Mouse (Mus musculus) heart, adult 2 months (tissue): ENCODE measurements around the gene Rgs3. TPM values are rescaled to one million over a fixed set of nuclear protein-coding genes. Genes with fewer than 3 reads are reported as not detected.

Experiments used
- DNase-seq, 2 experiments: peaks; one replicate each; pipeline ENCODE4 v3.0.0; 2021
- H3K27ac ChIP-seq: fragments of 200-600 bp; 2 replicates; pipeline ENCODE4 v1.8.1; 2022
- H3K27me3 ChIP-seq: fragments of 200-500 bp; 2 replicates; pipeline ENCODE4 v1.6.1; 2012; ENCODE audit warnings: mild to moderate bottlenecking, low read length, inconsistent platforms, mixed read lengths; ENCODE audit not compliant: control insufficient read depth, insufficient read depth
- H3K36me3 ChIP-seq: fragments of 200-500 bp; 2 replicates; pipeline ENCODE4 v1.6.1; 2012; ENCODE audit warnings: low read length, inconsistent platforms; ENCODE audit not compliant: control insufficient read depth, insufficient read depth
- H3K4me1 ChIP-seq: fragments of 200-500 bp; 2 replicates; pipeline ENCODE4 v1.6.1; 2011; ENCODE audit warnings: low read length; ENCODE audit not compliant: control insufficient read depth, insufficient read depth
- H3K4me3 ChIP-seq: fragments of 200-600 bp; 2 replicates; pipeline ENCODE4 v1.8.1; 2022
- H3K79me2 ChIP-seq: fragments of 200-500 bp; replicated peaks from 2 replicates; pipeline ENCODE4 v1.6.1; 2012; ENCODE audit warnings: mild to moderate bottlenecking, inconsistent platforms, low read length, moderate library complexity, mixed read lengths; ENCODE audit not compliant: control insufficient read depth, insufficient read depth
- H3K9ac ChIP-seq: fragments of 200-500 bp; 2 replicates; pipeline ENCODE4 v1.6.1; 2012; ENCODE audit warnings: low read depth, mild to moderate bottlenecking, control low read depth, inconsistent platforms, low read length, mixed read lengths
- CTCF ChIP-seq: fragments of 200-600 bp; IDR thresholded peaks from 2 replicates; pipeline ENCODE4 v1.8.1; 2022; ENCODE audit warnings: antibody characterized with exemption, mild to moderate bottlenecking, moderate library complexity
- EP300 ChIP-seq: fragments of 200-500 bp; IDR thresholded peaks from 2 replicates; pipeline ENCODE4 v1.6.1; 2011; ENCODE audit warnings: low read depth, low read length, control low read depth; ENCODE audit not compliant: insufficient read depth
- POLR2A ChIP-seq: fragments of 200-500 bp; IDR thresholded peaks from 2 replicates; pipeline ENCODE4 v1.6.1; 2011; ENCODE audit warnings: mild to moderate bottlenecking, low read depth, low read length, control low read depth; ENCODE audit not compliant: insufficient read depth
- WGBS: fragments of 180-500 bp; shearing (Covaris S2); methylation state at CpG from one replicate; pipeline ENCODE4 v1.1.7; 2018; 5-methylcytosine and 5-hydroxymethylcytosine counted together
- intact Hi-C: fragments of 180-260 bp; cut with DNase I; formaldehyde crosslinking; loops from one replicate; pipeline ENCODE4 v1.15.1; 2025
- polyA plus RNA-seq: library from polyadenylated mRNA; depleted of rRNA; stranded (reverse); fragments of >200 nt; gene quantifications from 2 replicates; pipeline ENCODE4 v1.2.3, GENCODE M21; 2012
- total RNA-seq, 2 experiments: library from RNA; stranded (reverse); gene quantifications; 2 replicates each; pipeline ENCODE4 v1.2.3; 2021

Rgs3 gene
- total and polyA plus RNA-seq, 3 experiments: 23.5 to 48.1 (median 33.7) TPM

DNA sequence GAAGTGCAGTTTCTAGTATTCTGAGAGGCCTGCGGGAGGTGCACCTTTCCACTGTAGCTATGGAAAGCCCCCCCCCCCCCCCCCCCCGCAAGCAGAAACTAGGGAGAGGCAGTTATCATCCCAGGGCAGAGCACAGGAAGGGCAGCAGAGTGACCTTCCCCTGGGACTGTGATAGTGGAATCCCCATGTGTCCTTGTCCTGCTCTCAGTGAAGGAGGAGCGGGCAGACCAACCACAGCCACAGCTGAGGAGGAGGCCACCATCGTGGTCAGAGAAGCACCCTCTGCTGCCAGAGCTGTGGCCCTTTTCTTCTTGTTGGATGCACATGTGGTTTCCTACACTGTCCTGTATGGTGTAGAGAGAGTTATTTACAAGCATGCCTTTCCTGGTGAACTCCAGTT, 174.3 kb downstream of the Rgs3 start:
- 18% methylated on average over 4 of the region's 4 CpGs for WGBS
- Histone ChIP-seq H3K79me2 (no peaks in the 10 kb centered on the region), H3K4me3 (no peak overlapping the region), H3K27me3 (no peaks in the 10 kb centered on the region), H3K4me1 (peaks cover 49% of the 10 kb centered on the region), H3K36me3 (peaks cover 10% of the 10 kb centered on the region), H3K27ac (no peak overlapping the region), H3K9ac (no peak overlapping the region)
- no peak for DNase-seq
- TF ChIP-seq EP300: no peak
- TF ChIP-seq CTCF: no peak
- TF ChIP-seq POLR2A: no peak
- intact Hi-C loops: no loop called here

DNA sequence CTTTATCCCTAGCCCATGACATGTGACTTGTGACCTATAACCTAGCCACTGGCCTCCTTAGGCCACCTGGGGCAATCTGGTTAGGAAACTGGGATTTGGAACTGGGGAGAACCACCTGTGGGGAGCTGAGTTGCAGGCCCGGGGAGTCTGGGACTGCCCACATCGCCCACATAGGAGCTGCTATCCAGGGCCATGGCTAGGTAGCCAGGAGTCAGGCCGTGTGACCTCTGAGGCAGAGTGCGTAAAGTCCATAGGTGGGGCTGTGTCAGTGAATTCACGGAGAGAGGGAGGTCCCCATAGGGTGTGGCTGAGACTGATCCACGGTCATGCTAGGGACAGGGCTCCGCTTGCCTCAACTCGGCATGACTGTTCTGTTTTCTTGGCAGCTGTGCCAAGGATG, 175.6 kb downstream of the Rgs3 start:
- no peak overlapping the region for H3K9ac ChIP-seq
- peaks cover 42% of the 10 kb centered on the region for H3K4me1 ChIP-seq
- peak overlapping the region; percentile 52; the same call in 1 of the 2 replicates for H3K27ac ChIP-seq
- TF ChIP-seq CTCF (no peak), EP300 (no peak), POLR2A (no peak)
- no peaks in the 10 kb centered on the region for H3K79me2 ChIP-seq
- peaks cover 10% of the 10 kb centered on the region for H3K36me3 ChIP-seq
- H3K4me3 ChIP-seq: no peak overlapping the region
- no peak for DNase-seq
- intact Hi-C loops: no loop called here
- no peaks in the 10 kb centered on the region for H3K27me3 ChIP-seq
- WGBS: 72% methylated on average over 8 of the region's 8 CpGs

DNA sequence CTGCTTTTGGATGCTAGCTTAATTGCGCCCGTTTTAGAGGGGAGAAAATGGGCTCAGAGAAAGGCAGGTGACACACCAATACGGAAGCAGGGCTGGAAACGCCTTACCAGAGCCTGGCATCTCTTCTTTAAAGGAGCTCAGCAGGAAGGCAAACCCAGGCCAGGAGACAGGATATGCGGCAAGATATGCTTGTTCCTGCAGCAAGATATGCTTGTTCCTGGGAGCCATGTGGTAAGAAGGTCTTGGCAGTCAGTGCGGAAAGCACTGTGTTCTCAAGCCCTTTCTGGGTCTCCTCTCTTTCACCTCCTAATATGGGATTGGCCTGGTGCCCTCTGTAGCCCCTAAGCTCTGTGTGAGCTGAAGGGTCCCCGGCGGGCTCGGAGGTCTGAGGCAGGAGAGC, 176.2 kb downstream of the Rgs3 start:
- TF ChIP-seq EP300: peak; percentile 82; the same call in 1 of the 2 replicates
- TF ChIP-seq CTCF: no peak
- H3K4me1 ChIP-seq: peaks cover 41% of the 10 kb centered on the region
- H3K79me2 ChIP-seq: no peaks in the 10 kb centered on the region
- peaks cover 10% of the 10 kb centered on the region for H3K36me3 ChIP-seq
- H3K27me3 ChIP-seq: no peaks in the 10 kb centered on the region
- 27% methylated on average over 9 of the region's 9 CpGs for WGBS
- no peak overlapping the region for H3K4me3 ChIP-seq
- peak in 1 of 2 experiments; percentile 44 for DNase-seq
- intact Hi-C loops: loop anchor here (2.0 kb wide), 1 partner anchor 37 kb away; no protein-coding TSS in a partner anchor
- peak overlapping the region; percentile 52 for H3K27ac ChIP-seq
- H3K9ac ChIP-seq: peak overlapping the region; percentile 34

DNA sequence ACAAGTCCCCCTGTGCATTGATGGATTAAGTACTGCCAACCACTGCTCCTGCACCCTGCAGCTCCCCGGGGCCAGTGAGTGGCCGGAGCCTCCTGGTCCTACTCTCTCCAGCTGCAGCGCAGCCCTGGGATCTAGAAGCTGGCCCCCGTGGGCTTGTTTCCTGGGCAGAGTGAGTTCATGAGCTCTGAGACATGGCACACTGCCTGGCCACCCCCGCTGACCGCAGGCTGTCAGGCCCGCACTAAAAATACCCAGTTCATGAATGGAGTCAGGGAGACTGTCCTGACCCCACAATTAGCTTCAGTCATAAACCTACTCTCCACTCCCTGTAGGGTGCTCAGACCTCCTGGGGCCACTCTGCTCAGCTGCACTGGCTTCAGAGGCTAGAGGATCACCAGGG, 176.8 kb downstream of the Rgs3 start:
- Histone ChIP-seq H3K4me1 (peaks cover 43% of the 10 kb centered on the region), H3K9ac (no peak overlapping the region), H3K4me3 (no peak overlapping the region), H3K79me2 (no peaks in the 10 kb centered on the region), H3K27me3 (no peaks in the 10 kb centered on the region), H3K27ac (peak overlapping the region; percentile 52), H3K36me3 (peaks cover 10% of the 10 kb centered on the region)
- WGBS: 11% methylated on average over 7 of the region's 7 CpGs
- peak in 1 of 2 experiments; percentile 72 for DNase-seq
- TF ChIP-seq POLR2A (no peak), EP300 (no peak), CTCF (no peak)
- intact Hi-C loops: loop anchor here (2.0 kb wide), 1 partner anchor 38 kb away; no protein-coding TSS in a partner anchor

DNA sequence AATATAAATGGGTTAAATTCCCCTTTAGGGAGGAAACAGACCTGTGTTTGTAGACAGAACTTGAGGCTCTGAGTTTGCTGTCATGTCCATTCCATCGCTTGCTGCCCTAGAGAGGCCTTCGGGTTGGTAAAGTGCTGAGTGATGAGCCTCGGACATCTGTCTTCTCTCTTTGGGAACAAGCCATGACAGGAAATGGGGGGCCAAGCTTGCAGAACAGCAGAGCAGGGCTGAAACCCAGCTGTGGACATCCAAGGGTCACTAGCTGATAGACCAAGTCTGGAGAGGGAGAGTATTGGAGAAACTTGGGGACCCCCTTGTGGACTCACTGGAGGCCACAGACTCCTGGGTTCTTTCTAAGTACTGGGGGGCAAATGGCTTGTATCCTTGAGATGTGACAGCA, 177.3 kb downstream of the Rgs3 start:
- no peak for TF ChIP-seq POLR2A
- TF ChIP-seq EP300: no peak
- TF ChIP-seq CTCF: no peak
- peaks cover 44% of the 10 kb centered on the region for H3K4me1 ChIP-seq
- no peak overlapping the region for H3K9ac ChIP-seq
- DNase-seq: no peak
- peak overlapping the region; percentile 52 for H3K27ac ChIP-seq
- H3K4me3 ChIP-seq: no peak overlapping the region
- no peaks in the 10 kb centered on the region for H3K27me3 ChIP-seq
- 54% methylated on average over 3 of the region's 3 CpGs for WGBS
- intact Hi-C loops: loop anchor here (2.0 kb wide), 1 partner anchor 38 kb away; no protein-coding TSS in a partner anchor
- no peaks in the 10 kb centered on the region for H3K79me2 ChIP-seq
- H3K36me3 ChIP-seq: peaks cover 10% of the 10 kb centered on the region

DNA sequence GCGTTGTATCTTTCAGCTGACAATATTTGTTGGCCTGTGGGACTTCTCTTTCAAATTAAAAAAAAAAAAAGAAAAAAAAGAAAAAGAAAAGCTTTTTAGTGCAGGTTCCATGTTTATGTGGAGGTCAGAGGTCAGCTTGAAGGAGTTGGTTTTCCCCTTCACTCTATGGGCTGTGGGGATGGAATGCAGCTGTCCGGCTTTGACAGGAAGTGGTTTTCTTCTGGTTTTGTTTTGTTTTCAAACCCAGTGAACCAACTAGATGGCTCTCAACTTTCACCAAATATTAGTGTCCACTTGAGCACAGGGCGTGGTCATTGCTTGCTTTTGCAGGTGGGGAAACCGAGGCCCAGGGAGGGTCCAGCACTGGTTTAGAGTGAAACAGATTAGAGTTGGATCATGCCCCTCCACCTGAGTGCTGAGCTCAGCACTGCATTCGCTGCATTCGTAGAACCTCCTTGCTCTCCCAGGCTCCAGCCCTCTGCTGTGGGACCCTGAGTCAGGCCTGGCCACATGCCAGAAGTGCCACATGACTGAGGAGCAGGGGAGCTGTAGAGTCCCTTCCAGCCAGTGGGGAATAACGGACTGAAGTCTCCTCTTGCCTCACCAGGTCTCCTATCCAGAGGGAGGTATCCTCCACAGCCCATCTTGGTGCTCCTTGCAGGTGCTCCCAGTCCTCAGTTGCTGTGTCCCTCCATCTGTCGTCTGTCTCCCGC, 178.5 kb downstream of the Rgs3 start:
- TF ChIP-seq POLR2A (no peak), EP300 (no peak), CTCF (no peak)
- Histone ChIP-seq H3K9ac (no peak overlapping the region), H3K36me3 (peaks cover 2% of the 10 kb centered on the region; the same call in 1 of the 2 replicates), H3K79me2 (no peaks in the 10 kb centered on the region), H3K27ac (peak overlapping the region; percentile 36), H3K27me3 (no peaks in the 10 kb centered on the region), H3K4me1 (peaks cover 36% of the 10 kb centered on the region), H3K4me3 (no peak overlapping the region)
- WGBS: 41% methylated on average over 9 of the region's 9 CpGs
- intact Hi-C loops: loop anchor here (2.0 kb wide), 2 partner anchors 23 to 39 kb away; no protein-coding TSS in a partner anchor
- peak; percentile 71 to 73 for DNase-seq
